Mouse (Mus musculus): Measurements from ENCODE around the gene Slc39a11. TPM values are rescaled to one million over a fixed set of nuclear protein-coding genes. Genes with fewer than 3 reads are reported as not detected.

Slc39a11 gene
- polyA plus RNA-seq, 2 experiments: 5.1 to 10.2 TPM

GRCm38 (mm10) chr11:113476720-113477119 lies 173.2 kb downstream of the Slc39a11 start:
- peaks cover 0 to 7% of the 10 kb centered on the region in 2 experiments; a peak in 2 of 4 replicates for H3K4me1 ChIP-seq (replicated peaks; ENCODE audit: control insufficient read depth in 2 of 2, insufficient read depth in 2 of 2, low read length in 1 of 2)
- no peak overlapping the region for H3K4me2 ChIP-seq (ENCODE audit: low read depth)
- no peak for ATAC-seq (ENCODE audit: insufficient read depth)
- no peaks in the 10 kb centered on the region for H3K36me3 ChIP-seq (replicated peaks; ENCODE audit: control insufficient read depth, insufficient read depth, low read depth)
- H3K4me3 ChIP-seq (ENCODE audit: insufficient read depth in 1 of 2, low read depth in 2 of 2, low read length in 2 of 2): no peak overlapping the region
- WGBS (ENCODE audit: insufficient replicate concordance): 61% methylated on average over 9 of the region's 9 CpGs
- no peaks in the 10 kb centered on the region for H3K9me3 ChIP-seq (ENCODE audit: control insufficient read depth, low read length)
- DNase-seq (ENCODE audit: low read depth in 3 of 3, low spot score in 3 of 3): no peak
- TF ChIP-seq CTCF (IDR thresholded peaks at IDR 0.05; ENCODE audit: low read depth): no peak
- no peak for TF ChIP-seq EP300 (IDR thresholded peaks at IDR 0.05; ENCODE audit: low read depth)
- no peaks in the 10 kb centered on the region for H3K27me3 ChIP-seq (ENCODE audit: control insufficient read depth, insufficient read depth, low read length)
- H3K9ac ChIP-seq (replicated peaks): no peak overlapping the region
- no peak overlapping the region for H3K27ac ChIP-seq

DNA sequence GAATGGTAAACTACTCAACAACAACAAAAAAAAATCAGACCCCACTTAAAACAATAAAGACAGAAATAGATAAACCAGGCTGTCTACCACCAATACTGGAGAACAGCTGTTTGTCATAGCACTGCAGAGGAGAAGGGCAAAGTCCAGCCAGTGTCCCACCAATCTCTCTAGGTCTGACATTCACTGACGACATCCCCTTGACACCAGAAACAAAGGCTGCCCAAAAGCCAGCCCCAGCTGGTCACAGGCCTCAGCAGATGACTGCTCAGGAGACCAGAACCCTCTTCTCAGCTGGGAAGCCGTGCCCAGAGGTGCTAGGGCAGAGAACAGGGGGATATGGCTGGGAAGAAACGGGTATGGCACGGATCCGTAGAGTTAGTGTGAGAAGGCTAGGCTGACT lies 174.4 kb downstream of the Slc39a11 start:
- no peak overlapping the region for H3K4me3 ChIP-seq (ENCODE audit: insufficient read depth in 1 of 2, low read depth in 2 of 2, low read length in 2 of 2)
- WGBS (ENCODE audit: insufficient replicate concordance): 70% methylated on average over 5 of the region's 5 CpGs
- H3K27me3 ChIP-seq (ENCODE audit: control insufficient read depth, insufficient read depth, low read length): no peaks in the 10 kb centered on the region
- H3K9me3 ChIP-seq (ENCODE audit: control insufficient read depth, low read length): no peaks in the 10 kb centered on the region
- H3K4me1 ChIP-seq (replicated peaks; ENCODE audit: control insufficient read depth in 2 of 2, insufficient read depth in 2 of 2, low read length in 1 of 2): peaks cover 0 to 7% of the 10 kb centered on the region in 2 experiments; a peak in 2 of 4 replicates
- H3K9ac ChIP-seq (replicated peaks): no peak overlapping the region
- no peak overlapping the region for H3K4me2 ChIP-seq (ENCODE audit: low read depth)
- no peak for DNase-seq (ENCODE audit: low read depth in 3 of 3, low spot score in 3 of 3)
- TF ChIP-seq CTCF (IDR thresholded peaks at IDR 0.05; ENCODE audit: low read depth): no peak
- TF ChIP-seq EP300 (IDR thresholded peaks at IDR 0.05; ENCODE audit: low read depth): no peak
- no peaks in the 10 kb centered on the region for H3K36me3 ChIP-seq (replicated peaks; ENCODE audit: control insufficient read depth, insufficient read depth, low read depth)
- ATAC-seq (ENCODE audit: insufficient read depth): no peak
- no peak overlapping the region for H3K27ac ChIP-seq

DNA sequence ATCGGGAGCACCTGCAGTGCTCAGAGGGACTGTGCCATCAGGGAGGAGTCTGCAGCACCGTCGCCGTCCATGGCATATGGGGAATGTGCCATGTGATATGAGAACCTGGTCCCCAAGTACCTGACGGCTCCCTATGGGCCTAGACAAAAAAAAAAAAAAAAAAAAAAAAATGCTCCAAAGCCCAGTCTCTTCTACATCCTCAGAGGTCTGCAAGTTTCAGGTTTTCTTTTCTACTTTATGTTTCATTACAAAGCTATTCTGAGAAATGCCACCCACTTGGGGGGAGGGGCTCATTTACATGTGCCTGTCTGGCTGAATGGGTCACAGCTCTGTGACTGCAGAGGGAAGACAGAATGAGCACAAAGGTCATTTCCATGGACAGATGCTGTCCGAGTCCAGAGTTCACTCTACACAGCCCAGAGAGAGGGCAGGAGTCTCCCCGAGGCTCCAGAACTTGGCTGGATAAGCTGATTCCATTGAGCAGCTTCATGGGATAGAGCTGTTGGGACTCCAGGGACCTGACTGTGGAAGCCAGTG lies 175.8 kb downstream of the Slc39a11 start:
- whole genome bisulfite sequencing (ENCODE audit: insufficient replicate concordance): 72% methylated on average over 7 of the region's 7 CpGs
- DNase-seq (ENCODE audit: low read depth in 3 of 3, low spot score in 3 of 3) (peak in 1 of 3 experiments; percentile 28), ATAC-seq (ENCODE audit: insufficient read depth) (no peak)
- Histone ChIP-seq H3K9me3 (ENCODE audit: control insufficient read depth, low read length) (no peaks in the 10 kb centered on the region), H3K9ac (replicated peaks) (no peak overlapping the region), H3K4me2 (ENCODE audit: low read depth) (no peak overlapping the region), H3K4me1 (replicated peaks; ENCODE audit: control insufficient read depth in 2 of 2, insufficient read depth in 2 of 2, low read length in 1 of 2) (peaks cover 0 to 7% of the 10 kb centered on the region in 2 experiments; a peak in 2 of 4 replicates), H3K36me3 (replicated peaks; ENCODE audit: control insufficient read depth, insufficient read depth, low read depth) (no peaks in the 10 kb centered on the region), H3K27me3 (ENCODE audit: control insufficient read depth, insufficient read depth, low read length) (no peaks in the 10 kb centered on the region), H3K4me3 (ENCODE audit: insufficient read depth in 1 of 2, low read depth in 2 of 2, low read length in 2 of 2) (no peak overlapping the region), H3K27ac (no peak overlapping the region)
- no peak for TF ChIP-seq EP300 (IDR thresholded peaks at IDR 0.05; ENCODE audit: low read depth)
- no peak for TF ChIP-seq CTCF (IDR thresholded peaks at IDR 0.05; ENCODE audit: low read depth)

GRCm38 (mm10) chr11:113471936-113472335 lies 177.9 kb downstream of the Slc39a11 start:
- Histone ChIP-seq H3K27me3 (ENCODE audit: control insufficient read depth, insufficient read depth, low read length) (no peaks in the 10 kb centered on the region), H3K9me3 (ENCODE audit: control insufficient read depth, low read length) (no peaks in the 10 kb centered on the region), H3K4me1 (replicated peaks; ENCODE audit: control insufficient read depth in 2 of 2, insufficient read depth in 2 of 2, low read length in 1 of 2) (peaks cover 0 to 7% of the 10 kb centered on the region in 2 experiments; a peak in 2 of 4 replicates), H3K27ac (no peak overlapping the region), H3K9ac (replicated peaks) (no peak overlapping the region), H3K36me3 (replicated peaks; ENCODE audit: control insufficient read depth, insufficient read depth, low read depth) (no peaks in the 10 kb centered on the region), H3K4me3 (ENCODE audit: insufficient read depth in 1 of 2, low read depth in 2 of 2, low read length in 2 of 2) (no peak overlapping the region), H3K4me2 (ENCODE audit: low read depth) (no peak overlapping the region)
- TF ChIP-seq EP300 (IDR thresholded peaks at IDR 0.05; ENCODE audit: low read depth) (no peak), CTCF (IDR thresholded peaks at IDR 0.05; ENCODE audit: low read depth) (no peak)
- ATAC-seq (ENCODE audit: insufficient read depth): no peak
- WGBS (ENCODE audit: insufficient replicate concordance): 70% methylated on average over 9 of the region's 9 CpGs
- no peak for DNase-seq (ENCODE audit: low read depth in 3 of 3, low spot score in 3 of 3)

- 35% methylated on average over 17 of the region's 17 CpGs for WGBS (ENCODE audit: insufficient replicate concordance)
- ATAC-seq (ENCODE audit: insufficient read depth): no peak
- no peaks in the 10 kb centered on the region for H3K36me3 ChIP-seq (replicated peaks; ENCODE audit: control insufficient read depth, insufficient read depth, low read depth)
- H3K9me3 ChIP-seq (ENCODE audit: control insufficient read depth, low read length): no peaks in the 10 kb centered on the region
- no peak overlapping the region for H3K4me3 ChIP-seq (ENCODE audit: insufficient read depth in 1 of 2, low read depth in 2 of 2, low read length in 2 of 2)
- DNase-seq (ENCODE audit: low read depth in 3 of 3, low spot score in 3 of 3): no peak
- no peak overlapping the region for H3K27ac ChIP-seq
- H3K9ac ChIP-seq (replicated peaks): no peak overlapping the region
- peaks cover 0 to 6% of the 10 kb centered on the region in 2 experiments; a peak in 2 of 4 replicates for H3K4me1 ChIP-seq (replicated peaks; ENCODE audit: control insufficient read depth in 2 of 2, insufficient read depth in 2 of 2, low read length in 1 of 2)
- H3K4me2 ChIP-seq (ENCODE audit: low read depth): no peak overlapping the region
- no peaks in the 10 kb centered on the region for H3K27me3 ChIP-seq (ENCODE audit: control insufficient read depth, insufficient read depth, low read length)
- no peak for TF ChIP-seq CTCF (IDR thresholded peaks at IDR 0.05; ENCODE audit: low read depth)
- no peak for TF ChIP-seq EP300 (IDR thresholded peaks at IDR 0.05; ENCODE audit: low read depth)
These were observed 179.7 kb downstream of the Slc39a11 start for GRCm38 (mm10) chr11:113469919-113470785.
